Mouse (Mus musculus) testis, adult 2 months (tissue): ENCODE measurements around the gene Bach1.

Source experiments
- CTCF ChIP-seq: fragments of 200-500 bp; IDR thresholded peaks from 2 replicates; pipeline ENCODE4 v1.5.1; 2012; ENCODE audit warnings: low read depth, mild to moderate bottlenecking, inconsistent platforms, low read length, moderate library complexity; ENCODE audit not compliant: control insufficient read depth, insufficient read depth, insufficient replicate concordance
- POLR2A ChIP-seq: fragments of 200-500 bp; IDR thresholded peaks from 2 replicates; pipeline ENCODE4 v1.6.1; 2012; ENCODE audit warnings: low read depth, mild to moderate bottlenecking, inconsistent platforms, low read length, moderate library complexity; ENCODE audit not compliant: control insufficient read depth

- TF ChIP-seq CTCF (peak; percentile 30; the same call in 1 of the 2 replicates), POLR2A (no peak)
Measured at GRCm38 (mm10) chr16:87774398-87774797, 75.7 kb downstream of the Bach1 start.
